Mouse (Mus musculus) stomach, postnatal 0 days (tissue): ENCODE data around the gene Olfr1215. TPM values are rescaled to one million over a fixed set of nuclear protein-coding genes. Genes with fewer than 3 reads are reported as not detected.
"Not testable (repeated sequence)": the region's sequence is repeated elsewhere in the genome, so short reads cannot be mapped to it uniquely, and the experiment has no call there.

ENCODE experiments used
- ATAC-seq: fragments of 200-750 bp; cut with Nextera tagmentation; 2 replicates; pipeline ENCODE4 v1.8.0; 2017; ENCODE audit not compliant: low FRiP score, low TSS enrichment
- DNase-seq: peaks from one replicate; pipeline ENCODE4 v3.0.0-alpha.2; 2016; ENCODE audit warnings: low spot score
- H3K27ac ChIP-seq: fragments of 300-500 bp; sonication (generic); replicated peaks from 2 replicates; pipeline ENCODE4 v1.5.1; 2014; ENCODE audit warnings: mild to moderate bottlenecking, control low read depth
- H3K27me3 ChIP-seq: fragments of 300-500 bp; sonication (generic); 2 replicates; pipeline ENCODE4 v1.6.1; 2014; ENCODE audit warnings: low read length; ENCODE audit not compliant: control insufficient read depth, insufficient read depth
- H3K36me3 ChIP-seq: fragments of 300-500 bp; sonication (generic); 2 replicates; pipeline ENCODE4 v1.6.1; 2014; ENCODE audit warnings: low read length, mixed read lengths; ENCODE audit not compliant: control insufficient read depth, insufficient read depth
- H3K4me1 ChIP-seq: fragments of 300-500 bp; sonication (generic); replicated peaks from 2 replicates; pipeline ENCODE4 v1.6.1; 2014; ENCODE audit warnings: antibody characterized with exemption; ENCODE audit not compliant: control insufficient read depth, insufficient read depth
- H3K4me2 ChIP-seq: fragments of 300-500 bp; sonication (generic); replicated peaks from 2 replicates; pipeline ENCODE4 v1.6.1; 2014; ENCODE audit warnings: low read depth, mild to moderate bottlenecking, control low read depth, moderate library complexity
- H3K4me3 ChIP-seq: fragments of 300-500 bp; sonication (generic); 2 replicates; pipeline ENCODE4 v1.5.1; 2014; ENCODE audit warnings: low read depth, low read length, control low read depth
- H3K9ac ChIP-seq: fragments of 300-500 bp; sonication (generic); 2 replicates; pipeline ENCODE4 v1.6.1; 2014; ENCODE audit warnings: mild to moderate bottlenecking, low read length, control low read depth, mixed read lengths
- H3K9me3 ChIP-seq: fragments of 300-500 bp; sonication (generic); 2 replicates; pipeline ENCODE4 v1.6.1; 2016; ENCODE audit warnings: low read length; ENCODE audit not compliant: control insufficient read depth
- CTCF ChIP-seq: IDR thresholded peaks from 2 replicates; pipeline ENCODE4 v1.5.1; 2016; ENCODE audit warnings: antibody characterized with exemption, low read depth, mild to moderate bottlenecking, moderate library complexity
- EP300 ChIP-seq: optimal IDR thresholded peaks from 2 replicates; pipeline ENCODE3; 2016; ENCODE audit warnings: antibody characterized with exemption
- WGBS: fragments of 180-500 bp; shearing (Covaris S2); extraction: QIAGEN DNeasy Blood & Tissue Kit; methylation state at CpG from one replicate; pipeline ENCODE4 v1.1.7; 2014; 5-methylcytosine and 5-hydroxymethylcytosine counted together
- polyA plus RNA-seq: library from polyadenylated mRNA; unstranded; fragments of >200 nt; fragmentation: Nextera tagmentation; extraction: Ambion mirVana; gene quantifications from 2 replicates; pipeline ENCODE4 v1.2.1, GENCODE M21; 2015

Gene Olfr1215
- polyA plus RNA-seq = not detected in 2 replicates

- no peak within 1 kb of the TSS for H3K4me2 ChIP-seq
- no peak within 1 kb of the TSS for H3K9ac ChIP-seq
- no peak for TF ChIP-seq EP300
- no peak for TF ChIP-seq CTCF
- H3K4me1 ChIP-seq = no peaks in the 10 kb centered on the region
- H3K9me3 ChIP-seq = no peaks in the 10 kb centered on the region
- 58% methylated on average over 2 of the region's 2 CpGs for WGBS
- H3K36me3 ChIP-seq = no peaks in the 10 kb centered on the region
- H3K4me3 ChIP-seq = no peak within 1 kb of the TSS
- H3K27ac ChIP-seq = no peak within 1 kb of the TSS
- ATAC-seq (no peak), DNase-seq (no peak)
- no peaks in the 10 kb centered on the region for H3K27me3 ChIP-seq
Observed at GRCm38 (mm10) chr2:89006873-89007272, at the start of gene Olfr1215. Olfr1215 (minus strand) TSS chr2:89006973.

GRCm38 (mm10) chr2:89031965-89032364, 25.2 kb upstream of the Olfr1215 start, which contains the start of gene Olfr1217:
Olfr1217 (minus strand) TSS chr2:89032065.
- no peak for DNase-seq
- Histone ChIP-seq H3K4me2 (no peak within 1 kb of the TSS), H3K4me1 (no peaks in the 10 kb centered on the region), H3K36me3 (no peaks in the 10 kb centered on the region), H3K9ac (no peak within 1 kb of the TSS), H3K27me3 (no peaks in the 10 kb centered on the region), H3K27ac (no peak within 1 kb of the TSS), H3K4me3 (no peak within 1 kb of the TSS), H3K9me3 (no peaks in the 10 kb centered on the region)
- no peak for TF ChIP-seq EP300
- no peak for TF ChIP-seq CTCF
- WGBS = 62% methylated on average over 2 of the region's 2 CpGs
- ATAC-seq = no peak

GRCm38 (mm10) chr2:89021436-89021835, 14.7 kb upstream of the Olfr1215 start:
- not testable (repeated sequence) for H3K4me2 ChIP-seq, H3K4me3 ChIP-seq, ATAC-seq, H3K27me3 ChIP-seq, H3K4me1 ChIP-seq, H3K36me3 ChIP-seq, DNase-seq, H3K9ac ChIP-seq, H3K9me3 ChIP-seq, H3K27ac ChIP-seq
- 63% methylated on average over 3 of the region's 3 CpGs for WGBS

GRCm38 (mm10) chr2:89018240-89018639, 11.5 kb upstream of the Olfr1215 start, which contains the start of gene Olfr1216:
Olfr1216 (minus strand) TSS chr2:89018340.
- 62% methylated on average over 1 of the region's 1 CpGs for WGBS
- no peaks in the 10 kb centered on the region for H3K27me3 ChIP-seq
- no peaks in the 10 kb centered on the region for H3K9me3 ChIP-seq
- H3K4me2 ChIP-seq = no peak within 1 kb of the TSS
- H3K9ac ChIP-seq = no peak within 1 kb of the TSS
- H3K36me3 ChIP-seq = no peaks in the 10 kb centered on the region
- no peak within 1 kb of the TSS for H3K4me3 ChIP-seq
- H3K4me1 ChIP-seq = no peaks in the 10 kb centered on the region
- TF ChIP-seq CTCF = no peak
- no peak for TF ChIP-seq EP300
- ATAC-seq (no peak), DNase-seq (no peak)
- no peak within 1 kb of the TSS for H3K27ac ChIP-seq

GRCm38 (mm10) chr2:88992553-88992952, 14.2 kb downstream of the Olfr1215 start, which contains the start of gene Olfr1214:
Olfr1214 (minus strand) TSS chr2:88992653.
- Histone ChIP-seq H3K27ac (no peak within 1 kb of the TSS), H3K4me2 (no peak within 1 kb of the TSS), H3K9me3 (no peaks in the 10 kb centered on the region), H3K4me3 (no peak within 1 kb of the TSS), H3K27me3 (no peaks in the 10 kb centered on the region), H3K9ac (no peak within 1 kb of the TSS), H3K36me3 (no peaks in the 10 kb centered on the region), H3K4me1 (no peaks in the 10 kb centered on the region)
- no peak for DNase-seq
- no peak for ATAC-seq
- 82% methylated on average over 1 of the region's 1 CpGs for WGBS
- TF ChIP-seq CTCF = no peak
- no peak for TF ChIP-seq EP300

- 94% methylated on average over 1 of the region's 1 CpGs for WGBS
- TF ChIP-seq CTCF = no peak
- TF ChIP-seq EP300 = no peak
- Histone ChIP-seq H3K9me3 (no peaks in the 10 kb centered on the region), H3K9ac (no peak within 1 kb of the TSS), H3K27me3 (no peaks in the 10 kb centered on the region), H3K4me1 (no peaks in the 10 kb centered on the region), H3K4me2 (no peak within 1 kb of the TSS), H3K36me3 (no peaks in the 10 kb centered on the region), H3K27ac (no peak within 1 kb of the TSS), H3K4me3 (no peak within 1 kb of the TSS)
- ATAC-seq (no peak), DNase-seq (no peak)
Observed at GRCm38 (mm10) chr2:88980181-88980580, 26.6 kb downstream of the Olfr1215 start, which contains the start of gene Gm13762. Gm13762 (minus strand) TSS chr2:88980281.
